In genomic region chr5:36905216-36905615, GRCm38 (mm10) we compare ENCODE assay signal across 10 mouse cellular contexts. TPM values are rescaled to one million over a fixed set of nuclear protein-coding genes. Genes with fewer than 3 reads are reported as not detected.
A peak's percentile ranks its signal among the peaks of the same experiment; 100 is the strongest.
DNase-seq lines count a peak whose midpoint lies in the region.
"Had no signal": no experiment of that assay in that cellular context is flagged by ENCODE, and none has a peak within 500 bp of the region (broad histone marks: within the 10 kb centered on the region; RNA-seq: fewer than 3 reads in every experiment).

No protein-coding gene starts in this region.

- peak; percentile 56 to 61 for DNase-seq in cerebellum, postnatal 25 days
- no peak for DNase-seq in cerebellum, adult 11-12 months
- peak; percentile 13 for DNase-seq in kidney, postnatal 14 days
- DNase-seq in kidney, adult 18-20 months: no peak
- peak; percentile 42 for DNase-seq in ZHBTc4 (ENCODE audit: low read depth, low spot score)
- DNase-seq in heart, postnatal 10 days: peak; percentile 21 to 32
- no peak for DNase-seq in urinary bladder, adult 18-20 months (ENCODE audit: low spot score in 2 of 2)
- DNase-seq in left cerebral cortex, postnatal 25 days (ENCODE audit: low spot score in 2 of 2): no peak
- DNase-seq: cerebellum, adult 8-10 months; layer of hippocampus, postnatal 36 days had no signal

- intact Hi-C loops in heart, postnatal 10 days (cut with DNase I): no loop called here
- intact Hi-C loops in left cerebral cortex, postnatal 25 days (cut with DNase I): no loop called here

RNA-seq across cellular contexts. Expression of gene Ppp2r2c, which starts 36.9 kb away (rescaled TPM):
- total RNA-seq in heart, postnatal 10 days (2021): under 1 TPM; 0.19 to 0.25 TPM
- total RNA-seq in left cerebral cortex, postnatal 25 days (2021): 100 to 1,000 TPM; 500 to 508 TPM

Comparison
In these comparisons a context has a peak if more than half of its experiments do, and no peak if none do; other contexts are left out.
1. DNase-seq: peak in cerebellum, postnatal 25 days (2 of 2), kidney, postnatal 14 days (single experiment), ZHBTc4 (single experiment) and heart, postnatal 10 days (2 of 2); none in cerebellum, adult 11-12 months (single experiment), kidney, adult 18-20 months (single experiment), urinary bladder, adult 18-20 months (0 of 2) and left cerebral cortex, postnatal 25 days (0 of 2).
2. RNA of gene Ppp2r2c, which starts 36.9 kb away (total RNA-seq): 500 to 508 TPM in left cerebral cortex, postnatal 25 days; 0.19 to 0.25 TPM in heart, postnatal 10 days; every median in the first group is over 100 times any median in the second.